Mouse (Mus musculus) limb, embryonic 12.5 days (tissue): ENCODE measurements around the gene Rspry1. TPM values are rescaled to one million over a fixed set of nuclear protein-coding genes. Genes with fewer than 3 reads are reported as not detected.

Experiments used
- ATAC-seq: fragments of 200-750 bp; cut with Nextera tagmentation; 2 replicates; pipeline ENCODE4 v1.8.0; 2017; ENCODE audit warnings: low read depth, moderate TSS enrichment; ENCODE audit not compliant: insufficient number of reproducible peaks, insufficient read depth, low FRiP score, low TSS enrichment
- H3K27ac ChIP-seq: fragments of 300-500 bp; sonication (generic); 2 replicates; pipeline ENCODE4 v1.5.1; 2016; ENCODE audit warnings: mild to moderate bottlenecking, moderate library complexity
- H3K27me3 ChIP-seq: fragments of 300-500 bp; sonication (generic); 2 replicates; pipeline ENCODE4 v1.6.1; 2016; ENCODE audit warnings: mild to moderate bottlenecking, moderate library complexity
- H3K36me3 ChIP-seq: fragments of 300-500 bp; sonication (generic); 2 replicates; pipeline ENCODE4 v1.6.1; 2016; ENCODE audit warnings: mild to moderate bottlenecking, moderate library complexity
- H3K4me1 ChIP-seq: fragments of 300-500 bp; sonication (generic); replicated peaks from 2 replicates; pipeline ENCODE4 v1.6.1; 2016
- H3K4me2 ChIP-seq: fragments of 300-500 bp; sonication (generic); 2 replicates; pipeline ENCODE4 v1.6.1; 2016; ENCODE audit warnings: mild to moderate bottlenecking, moderate library complexity
- H3K4me3 ChIP-seq: fragments of 300-500 bp; sonication (generic); replicated peaks from 2 replicates; pipeline ENCODE4 v1.5.1; 2016; ENCODE audit warnings: mild to moderate bottlenecking
- H3K9ac ChIP-seq: fragments of 300-500 bp; sonication (generic); replicated peaks from 2 replicates; pipeline ENCODE4 v1.6.1; 2016; ENCODE audit warnings: mild to moderate bottlenecking, moderate library complexity
- H3K9me3 ChIP-seq: fragments of 300-500 bp; sonication (generic); 2 replicates; pipeline ENCODE4 v1.6.1; 2016; ENCODE audit warnings: mild to moderate bottlenecking, moderate library complexity
- WGBS: fragments of 180-500 bp; shearing (Covaris S2); methylation state at CpG from one replicate; pipeline ENCODE4 v1.1.7; 2016; 5-methylcytosine and 5-hydroxymethylcytosine counted together
- polyA plus RNA-seq: library from polyadenylated mRNA; unstranded; fragments of >200 nt; fragmentation: Nextera tagmentation; extraction: Ambion mirVana; gene quantifications from 2 replicates; pipeline ENCODE4 v1.2.1, GENCODE M21; 2016

Rspry1 gene
- polyA plus RNA-seq, 1 experiment from 2014 or later: 52.3 TPM

- no peak for ATAC-seq
- Histone ChIP-seq H3K4me2 (no peak overlapping the region), H3K4me3 (no peak overlapping the region), H3K4me1 (peaks cover 9% of the 10 kb centered on the region), H3K9me3 (no peaks in the 10 kb centered on the region), H3K9ac (no peak overlapping the region), H3K27me3 (peaks cover 75% of the 10 kb centered on the region), H3K27ac (no peak overlapping the region), H3K36me3 (no peaks in the 10 kb centered on the region)
- 2% methylated on average over 6 of the region's 6 CpGs for WGBS
These were observed 93.0 kb downstream of the Rspry1 start for GRCm38 (mm10) chr8:94694701-94695100.

GRCm38 (mm10) chr8:94695341-94695993, 93.7 kb downstream of the Rspry1 start:
- under 1% methylated on average over 31 of the region's 31 CpGs for WGBS
- H3K36me3 ChIP-seq: no peaks in the 10 kb centered on the region
- peak; percentile 57; the same call in 1 of the 2 replicates for ATAC-seq
- no peak overlapping the region for H3K27ac ChIP-seq
- no peaks in the 10 kb centered on the region for H3K9me3 ChIP-seq
- H3K4me2 ChIP-seq: peak overlapping the region; percentile 77
- peaks cover 9% of the 10 kb centered on the region for H3K4me1 ChIP-seq
- peak overlapping the region; percentile 44 for H3K4me3 ChIP-seq
- peaks cover 75% of the 10 kb centered on the region for H3K27me3 ChIP-seq
- 0 out of 2 replicates have a peak overlapping the region, but pooled peaks have one; percentile 23 for H3K9ac ChIP-seq

- Histone ChIP-seq H3K4me1 (peaks cover 9% of the 10 kb centered on the region), H3K4me3 (peak within 1 kb of the TSS; percentile 44), H3K9ac (0 out of 2 replicates have a peak within 1 kb of the TSS, but pooled peaks have one; percentile 23), H3K4me2 (peak within 1 kb of the TSS; percentile 77), H3K27ac (no peak within 1 kb of the TSS), H3K36me3 (no peaks in the 10 kb centered on the region), H3K9me3 (no peaks in the 10 kb centered on the region), H3K27me3 (peaks cover 73% of the 10 kb centered on the region)
- peak; percentile 39; the same call in 1 of the 2 replicates for ATAC-seq
- under 1% methylated on average over 41 of the region's 41 CpGs for WGBS
These were observed 94.3 kb downstream of the Rspry1 start, which contains the start of gene Pllp for GRCm38 (mm10) chr8:94695994-94696384. Gene Pllp (minus strand): TSS chr8:94696278.

- H3K4me2 ChIP-seq: peak overlapping the region; percentile 77
- no peak overlapping the region for H3K9ac ChIP-seq
- peaks cover 9% of the 10 kb centered on the region for H3K4me1 ChIP-seq
- no peaks in the 10 kb centered on the region for H3K9me3 ChIP-seq
- H3K27me3 ChIP-seq: peaks cover 73% of the 10 kb centered on the region
- H3K36me3 ChIP-seq: no peaks in the 10 kb centered on the region
- no peak for ATAC-seq
- WGBS: 51% methylated on average over 3 of the region's 3 CpGs
- no peak overlapping the region for H3K4me3 ChIP-seq
- H3K27ac ChIP-seq: no peak overlapping the region
These were observed 94.8 kb downstream of the Rspry1 start for GRCm38 (mm10) chr8:94696566-94696965.

- Histone ChIP-seq H3K9ac (no peak overlapping the region), H3K27ac (no peak overlapping the region), H3K36me3 (no peaks in the 10 kb centered on the region), H3K4me3 (no peak overlapping the region), H3K27me3 (peaks cover 61% of the 10 kb centered on the region), H3K9me3 (no peaks in the 10 kb centered on the region), H3K4me2 (no peak overlapping the region), H3K4me1 (peaks cover 9% of the 10 kb centered on the region)
- no peak for ATAC-seq
- 83% methylated on average over 6 of the region's 6 CpGs for WGBS
These were observed 96.2 kb downstream of the Rspry1 start for GRCm38 (mm10) chr8:94697956-94698355.

GRCm38 (mm10) chr8:94699366-94699765, 97.6 kb downstream of the Rspry1 start:
- ATAC-seq: no peak
- no peaks in the 10 kb centered on the region for H3K36me3 ChIP-seq
- no peak overlapping the region for H3K9ac ChIP-seq
- H3K4me1 ChIP-seq: peaks cover 9% of the 10 kb centered on the region
- H3K4me2 ChIP-seq: no peak overlapping the region
- peaks cover 47% of the 10 kb centered on the region for H3K27me3 ChIP-seq
- H3K4me3 ChIP-seq: no peak overlapping the region
- no peaks in the 10 kb centered on the region for H3K9me3 ChIP-seq
- WGBS: 69% methylated on average over 16 of the region's 16 CpGs
- H3K27ac ChIP-seq: no peak overlapping the region

- WGBS: 82% methylated on average over 4 of the region's 4 CpGs
- H3K27ac ChIP-seq: no peak overlapping the region
- H3K4me3 ChIP-seq: no peak overlapping the region
- ATAC-seq: no peak
- H3K27me3 ChIP-seq: peaks cover 38% of the 10 kb centered on the region
- no peaks in the 10 kb centered on the region for H3K9me3 ChIP-seq
- H3K4me1 ChIP-seq: peaks cover 5% of the 10 kb centered on the region
- no peaks in the 10 kb centered on the region for H3K36me3 ChIP-seq
- H3K9ac ChIP-seq: no peak overlapping the region
- no peak overlapping the region for H3K4me2 ChIP-seq
These were observed 98.7 kb downstream of the Rspry1 start for GRCm38 (mm10) chr8:94700421-94700935.

- no peaks in the 10 kb centered on the region; the same call in 1 of the 2 replicates for H3K4me1 ChIP-seq
- H3K36me3 ChIP-seq: no peaks in the 10 kb centered on the region
- H3K4me3 ChIP-seq: peak overlapping the region; percentile 47; the same call in 1 of the 2 replicates
- no peaks in the 10 kb centered on the region for H3K9me3 ChIP-seq
- 62% methylated on average over 3 of the region's 3 CpGs for WGBS
- no peak overlapping the region for H3K9ac ChIP-seq
- H3K4me2 ChIP-seq: peak overlapping the region; percentile 59; the same call in 1 of the 2 replicates
- ATAC-seq: no peak
- H3K27ac ChIP-seq: no peak overlapping the region
- peaks cover 25% of the 10 kb centered on the region for H3K27me3 ChIP-seq
These were observed 100.4 kb downstream of the Rspry1 start for GRCm38 (mm10) chr8:94702156-94702555.

- Histone ChIP-seq H3K9ac (peak overlapping the region; percentile 23), H3K4me3 (peak overlapping the region; percentile 47), H3K9me3 (no peaks in the 10 kb centered on the region), H3K36me3 (no peaks in the 10 kb centered on the region), H3K27me3 (peaks cover 18% of the 10 kb centered on the region), H3K4me1 (no peaks in the 10 kb centered on the region; the same call in 1 of the 2 replicates), H3K27ac (0 out of 2 replicates have a peak overlapping the region, but pooled peaks have one; percentile 7), H3K4me2 (peak overlapping the region; percentile 59)
- under 1% methylated on average over 35 of the region's 35 CpGs for WGBS
- peak; percentile 35 for ATAC-seq
These were observed 101.4 kb downstream of the Rspry1 start for GRCm38 (mm10) chr8:94702844-94703813.

- Histone ChIP-seq H3K9ac (no peak overlapping the region; the same call in 1 of the 2 replicates), H3K27ac (no peak overlapping the region), H3K9me3 (no peaks in the 10 kb centered on the region), H3K36me3 (no peaks in the 10 kb centered on the region), H3K27me3 (peaks cover 13% of the 10 kb centered on the region; the same call in 1 of the 2 replicates), H3K4me1 (no peaks in the 10 kb centered on the region; the same call in 1 of the 2 replicates), H3K4me2 (peak overlapping the region; percentile 65), H3K4me3 (peak overlapping the region; percentile 49)
- WGBS: under 1% methylated on average over 35 of the region's 35 CpGs
- ATAC-seq: peak; percentile 85
These were observed 102.4 kb downstream of the Rspry1 start for GRCm38 (mm10) chr8:94703972-94704668.
